In the genomic region with DNA sequence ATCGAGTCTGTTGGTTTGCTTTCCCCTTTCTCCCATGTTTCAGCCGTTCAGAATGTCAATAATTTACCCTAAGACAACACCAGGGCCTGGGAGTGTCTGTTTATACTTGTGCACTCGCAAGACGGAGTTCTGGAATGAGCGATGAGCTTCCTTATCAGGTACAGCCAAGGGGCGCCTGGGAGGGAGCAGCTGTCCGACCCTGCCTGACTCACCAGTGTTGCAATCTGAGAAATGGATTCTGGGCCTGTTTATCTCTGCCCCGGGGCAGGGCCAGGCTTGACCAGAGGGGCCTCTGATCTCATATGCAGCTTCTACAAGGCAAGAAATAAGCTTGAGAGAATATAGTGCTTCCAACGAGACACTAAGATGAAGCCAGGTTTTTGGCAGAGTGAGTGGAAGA, we compare ENCODE assay signal across 8 mouse cellular contexts. TPM values are rescaled to one million over a fixed set of nuclear protein-coding genes. Genes with fewer than 3 reads are reported as not detected.
A peak's percentile ranks its signal among the peaks of the same experiment; 100 is the strongest.
DNase-seq lines count a peak whose midpoint lies in the region; ATAC-seq and TF ChIP-seq lines count a peak whose summit lies in the region.

No protein-coding gene starts in this region.

- 29% methylated on average over 9 of the region's 9 CpGs for WGBS in heart, adult 2 months
- 0% methylated on average over 9 of the region's 9 CpGs for WGBS in liver, embryonic 13.5 days (ENCODE audit: insufficient replicate concordance)
- 8% methylated on average over 9 of the region's 9 CpGs for WGBS in stomach, postnatal 0 days
- WGBS in limb, embryonic 10.5 days: 39% methylated on average over 9 of the region's 9 CpGs

- no peaks in the 10 kb centered on the region; the same call in 1 of the 2 replicates for H3K79me2 ChIP-seq in heart, adult 2 months (replicated peaks; ENCODE audit: control insufficient read depth, insufficient read depth, low read length)

- no peaks in the 10 kb centered on the region for H3K27me3 ChIP-seq in heart, adult 2 months (ENCODE audit: control insufficient read depth, insufficient read depth, low read length)
- no peaks in the 10 kb centered on the region for H3K27me3 ChIP-seq in liver, embryonic 13.5 days
- H3K27me3 ChIP-seq in stomach, postnatal 0 days (ENCODE audit: control insufficient read depth, insufficient read depth, low read length): no peaks in the 10 kb centered on the region
- H3K27me3 ChIP-seq in limb, embryonic 10.5 days (ENCODE audit: low read depth, poor library complexity, severe bottlenecking): no peaks in the 10 kb centered on the region

- peak; percentile 91 for ATAC-seq in liver, embryonic 13.5 days (ENCODE audit: low read depth)
- peak; percentile 54 for ATAC-seq in stomach, postnatal 0 days (ENCODE audit: low FRiP score, low TSS enrichment)

- no peak overlapping the region for H3K4me3 ChIP-seq in heart, adult 2 months
- H3K4me3 ChIP-seq in liver, embryonic 13.5 days (replicated peaks): peak overlapping the region; percentile 20
- H3K4me3 ChIP-seq in stomach, postnatal 0 days (ENCODE audit: low read depth, low read length): no peak overlapping the region
- no peak overlapping the region for H3K4me3 ChIP-seq in limb, embryonic 10.5 days

- H3K4me1 ChIP-seq in heart, adult 2 months (ENCODE audit: control insufficient read depth, insufficient read depth, low read length): no peaks in the 10 kb centered on the region; the same call in 1 of the 2 replicates
- peaks cover 63% of the 10 kb centered on the region for H3K4me1 ChIP-seq in liver, embryonic 13.5 days (replicated peaks)
- H3K4me1 ChIP-seq in stomach, postnatal 0 days (replicated peaks; ENCODE audit: control insufficient read depth, insufficient read depth): no peaks in the 10 kb centered on the region
- H3K4me1 ChIP-seq in limb, embryonic 10.5 days: peaks cover 24% of the 10 kb centered on the region

- TF ChIP-seq EP300 in heart, adult 2 months (IDR thresholded peaks at IDR 0.05; ENCODE audit: insufficient read depth, low read depth, low read length): no peak
- TF ChIP-seq EP300 in stomach, postnatal 0 days (optimal IDR thresholded peaks at IDR 0.05): no peak

- H3K36me3 ChIP-seq in heart, adult 2 months (ENCODE audit: control insufficient read depth, insufficient read depth, low read length): no peaks in the 10 kb centered on the region
- no peaks in the 10 kb centered on the region for H3K36me3 ChIP-seq in liver, embryonic 13.5 days
- no peaks in the 10 kb centered on the region for H3K36me3 ChIP-seq in stomach, postnatal 0 days (ENCODE audit: control insufficient read depth, insufficient read depth, low read length)
- no peaks in the 10 kb centered on the region for H3K36me3 ChIP-seq in limb, embryonic 10.5 days

- H3K4me2 ChIP-seq in liver, embryonic 13.5 days: peak overlapping the region; percentile 61
- H3K4me2 ChIP-seq in stomach, postnatal 0 days (replicated peaks; ENCODE audit: low read depth): peak overlapping the region; percentile 12; the same call in 1 of the 2 replicates

- H3K9ac ChIP-seq in heart, adult 2 months (ENCODE audit: low read depth, low read length): no peak overlapping the region
- peak overlapping the region; percentile 71 for H3K9ac ChIP-seq in liver, embryonic 13.5 days
- no peak overlapping the region for H3K9ac ChIP-seq in stomach, postnatal 0 days (ENCODE audit: low read length)

- TF ChIP-seq POLR2A in heart, adult 2 months (IDR thresholded peaks at IDR 0.05; ENCODE audit: insufficient read depth, low read depth, low read length): no peak

- no peak overlapping the region for H3K27ac ChIP-seq in heart, adult 2 months
- peak overlapping the region; percentile 98 for H3K27ac ChIP-seq in liver, embryonic 13.5 days
- peak overlapping the region; percentile 19 for H3K27ac ChIP-seq in stomach, postnatal 0 days (replicated peaks)
- no peak overlapping the region for H3K27ac ChIP-seq in limb, embryonic 10.5 days

- no peaks in the 10 kb centered on the region for H3K9me3 ChIP-seq in liver, embryonic 13.5 days (replicated peaks)
- H3K9me3 ChIP-seq in stomach, postnatal 0 days (ENCODE audit: control insufficient read depth, low read length): no peaks in the 10 kb centered on the region
- H3K9me3 ChIP-seq in limb, embryonic 10.5 days (replicated peaks): no peaks in the 10 kb centered on the region

- TF ChIP-seq CTCF in heart, adult 2 months (IDR thresholded peaks at IDR 0.05): no peak
- TF ChIP-seq CTCF in stomach, postnatal 0 days (IDR thresholded peaks at IDR 0.05; ENCODE audit: low read depth): no peak

- DNase-seq in spleen, adult 12 weeks (ENCODE audit: low spot score): peak; percentile 73
- no peak for DNase-seq in spleen, adult 18-20 months
- DNase-seq in heart, adult 2 months: peak; percentile 47 to 70
- DNase-seq in liver, embryonic 13.5 days: peak; percentile 93
- peak; percentile 74 for DNase-seq in stomach, postnatal 0 days (ENCODE audit: low spot score)
- DNase-seq in frontal cortex, postnatal 36 days (ENCODE audit: low spot score in 2 of 2): no peak
- no peak for DNase-seq in left cerebral cortex, postnatal 14 days (ENCODE audit: low spot score in 2 of 2)
- no peak for DNase-seq in limb, embryonic 10.5 days (ENCODE audit: low spot score)

- intact Hi-C loops in heart, adult 2 months (cut with DNase I): loop anchor here (5.0 kb wide), 1 partner anchor 75 kb away; no protein-coding TSS in a partner anchor
- intact Hi-C loops in left cerebral cortex, postnatal 14 days (cut with DNase I): no loop called here

RNA-seq across cellular contexts. Expression of gene Ube2h, which starts 3.4 kb away (rescaled TPM):
- total RNA-seq in heart, adult 2 months (2021): 10 to 100 TPM; 61.5 to 61.7 TPM
- 29.4 and 44.2 TPM in 2 replicates for polyA plus RNA-seq in heart, adult 2 months (2012; rRNA removed)
- 25.4 and 28.5 TPM in 2 replicates for polyA plus RNA-seq in liver, embryonic 13.5 days (2015; fragmentation: Nextera tagmentation; extraction: Ambion mirVana)
- 25.2 and 28.8 TPM in 2 replicates for polyA plus RNA-seq in stomach, postnatal 0 days (2015; fragmentation: Nextera tagmentation; extraction: Ambion mirVana)
- total RNA-seq in left cerebral cortex, postnatal 14 days (2021): 10 to 100 TPM; 93.9 to 94.4 TPM
- 31.9 and 41.2 TPM in 2 replicates for polyA plus RNA-seq in limb, embryonic 10.5 days (2016; fragmentation: Nextera tagmentation; extraction: Ambion mirVana)

Comparison
In these comparisons a context has a peak if more than half of its experiments do, and no peak if none do; other contexts are left out.
1. DNase-seq: peak in spleen, adult 12 weeks (single experiment), heart, adult 2 months (2 of 2), liver, embryonic 13.5 days (single experiment) and stomach, postnatal 0 days (single experiment); none in spleen, adult 18-20 months (0 of 2), frontal cortex, postnatal 36 days (0 of 2), left cerebral cortex, postnatal 14 days (0 of 2) and limb, embryonic 10.5 days (single experiment).
2. H3K27ac ChIP-seq: peak in liver, embryonic 13.5 days (single experiment) and stomach, postnatal 0 days (single experiment); none in heart, adult 2 months (single experiment) and limb, embryonic 10.5 days (single experiment).